Mouse (Mus musculus) kidney, postnatal 0 days (tissue): ENCODE results near the gene Angptl8. TPM values are rescaled to one million over a fixed set of nuclear protein-coding genes. Genes with fewer than 3 reads are reported as not detected.
"Not testable (repeated sequence)": the region's sequence is repeated elsewhere in the genome, so short reads cannot be mapped to it uniquely, and the experiment has no call there.

ENCODE experiments used
- ATAC-seq: fragments of 200-750 bp; cut with Nextera tagmentation; replicated peaks from 2 replicates; pipeline ENCODE4 v1.8.0; 2017; ENCODE audit warnings: low read depth, moderate number of reproducible peaks, moderate TSS enrichment, moderate library complexity; ENCODE audit not compliant: low FRiP score
- DNase-seq: peaks from one replicate; pipeline ENCODE4 v3.0.0-alpha.2; 2016; ENCODE audit warnings: low spot score
- H3K27ac ChIP-seq: fragments of 300-500 bp; sonication (generic); 2 replicates; pipeline ENCODE4 v1.5.1; 2014; ENCODE audit warnings: mild to moderate bottlenecking
- H3K27me3 ChIP-seq: fragments of 300-500 bp; sonication (generic); 2 replicates; pipeline ENCODE4 v1.6.1; 2014; ENCODE audit warnings: low read length, mixed read lengths; ENCODE audit not compliant: insufficient read depth
- H3K36me3 ChIP-seq: fragments of 300-500 bp; sonication (generic); 2 replicates; pipeline ENCODE4 v1.6.1; 2014; ENCODE audit warnings: low read length, mixed read lengths; ENCODE audit not compliant: insufficient read depth
- H3K4me1 ChIP-seq: fragments of 300-500 bp; sonication (generic); replicated peaks from 2 replicates; pipeline ENCODE4 v1.6.1; 2014; ENCODE audit warnings: antibody characterized with exemption, low read length, mixed read lengths; ENCODE audit not compliant: insufficient read depth
- H3K4me2 ChIP-seq: fragments of 300-500 bp; sonication (generic); 2 replicates; pipeline ENCODE4 v1.6.1; 2014; ENCODE audit warnings: mild to moderate bottlenecking, low read length, moderate library complexity, mixed read lengths
- H3K4me3 ChIP-seq: fragments of 300-500 bp; sonication (generic); replicated peaks from 2 replicates; pipeline ENCODE4 v1.5.1; 2014; ENCODE audit warnings: low read depth, low read length
- H3K9ac ChIP-seq: fragments of 300-500 bp; sonication (generic); 2 replicates; pipeline ENCODE4 v1.6.1; 2014; ENCODE audit warnings: low read depth, low read length
- H3K9me3 ChIP-seq: fragments of 300-500 bp; sonication (generic); replicated peaks from 2 replicates; pipeline ENCODE4 v1.6.1; 2016; ENCODE audit warnings: low read length, inconsistent platforms, mixed read lengths
- CTCF ChIP-seq: IDR thresholded peaks from 2 replicates; pipeline ENCODE4 v1.5.1; 2016; ENCODE audit warnings: antibody characterized with exemption, low read depth, mild to moderate bottlenecking, moderate library complexity
- WGBS: fragments of 180-500 bp; shearing (Covaris S2); extraction: QIAGEN DNeasy Blood & Tissue Kit; methylation state at CpG from one replicate; pipeline ENCODE4 v1.1.7; 2014; 5-methylcytosine and 5-hydroxymethylcytosine counted together
- polyA plus RNA-seq: library from polyadenylated mRNA; unstranded; fragments of >200 nt; fragmentation: Nextera tagmentation; extraction: Ambion mirVana; gene quantifications from 2 replicates; pipeline ENCODE4 v1.2.1, GENCODE M21; 2015

Gene Angptl8
- polyA plus RNA-seq, 1 experiment from 2014 or later = 6.1 TPM

DNA sequence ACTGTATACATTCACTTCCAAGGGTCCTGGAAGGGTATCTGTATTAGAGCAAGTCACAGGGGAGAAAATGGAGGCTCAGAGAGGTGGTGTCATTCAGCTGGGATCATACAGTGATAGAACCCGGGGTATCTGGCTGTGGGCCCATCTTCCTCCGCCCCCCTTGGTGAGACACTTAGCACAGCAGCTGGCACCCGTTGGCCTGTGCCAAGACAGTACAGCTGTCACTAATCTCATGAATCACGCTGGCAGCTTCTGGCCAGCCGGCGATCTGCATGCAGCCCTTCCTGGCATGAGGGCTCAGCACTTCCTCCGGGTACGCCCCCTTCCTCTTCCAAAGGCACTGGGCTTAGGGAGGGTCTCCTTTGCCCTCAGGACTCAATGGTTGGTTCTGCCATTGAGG lies 42.7 kb upstream of the Angptl8 start:
- ATAC-seq = peak; percentile 21
- DNase-seq = peak; percentile 45
- H3K4me2 ChIP-seq = peak overlapping the region; percentile 21
- no peaks in the 10 kb centered on the region for H3K27me3 ChIP-seq
- peaks cover 26% of the 10 kb centered on the region for H3K4me1 ChIP-seq
- peaks cover 36% of the 10 kb centered on the region for H3K36me3 ChIP-seq
- no peaks in the 10 kb centered on the region for H3K9me3 ChIP-seq
- H3K27ac ChIP-seq = no peak overlapping the region
- WGBS = 27% methylated on average over 8 of the region's 8 CpGs
- no peak for TF ChIP-seq CTCF
- no peak overlapping the region for H3K4me3 ChIP-seq
- no peak overlapping the region for H3K9ac ChIP-seq

DNA sequence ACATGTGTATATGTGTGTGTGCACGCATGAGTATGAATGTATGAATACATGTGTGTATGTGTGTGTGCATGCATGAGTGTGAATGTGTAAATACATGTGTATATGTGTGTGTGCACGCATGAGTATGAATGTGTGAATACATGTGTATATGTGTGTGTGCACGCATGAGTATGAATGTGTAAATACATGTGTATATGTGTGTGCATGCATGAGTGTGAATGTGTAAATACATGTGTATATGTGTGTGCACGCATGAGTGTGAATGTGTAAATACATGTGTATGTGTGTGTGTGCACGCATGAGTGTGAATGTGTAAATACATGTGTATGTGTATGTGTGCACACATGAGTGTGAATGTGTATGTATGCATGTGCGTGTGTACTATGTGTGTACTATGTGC lies 41.8 kb upstream of the Angptl8 start:
- not testable (repeated sequence) for H3K27ac ChIP-seq, H3K9me3 ChIP-seq, H3K27me3 ChIP-seq, H3K4me2 ChIP-seq, DNase-seq, ATAC-seq, H3K9ac ChIP-seq, H3K4me3 ChIP-seq
- Histone ChIP-seq H3K36me3 (peaks cover 32% of the 10 kb centered on the region), H3K4me1 (peaks cover 26% of the 10 kb centered on the region)
- WGBS = 98% methylated on average over 6 of the region's 6 CpGs

DNA sequence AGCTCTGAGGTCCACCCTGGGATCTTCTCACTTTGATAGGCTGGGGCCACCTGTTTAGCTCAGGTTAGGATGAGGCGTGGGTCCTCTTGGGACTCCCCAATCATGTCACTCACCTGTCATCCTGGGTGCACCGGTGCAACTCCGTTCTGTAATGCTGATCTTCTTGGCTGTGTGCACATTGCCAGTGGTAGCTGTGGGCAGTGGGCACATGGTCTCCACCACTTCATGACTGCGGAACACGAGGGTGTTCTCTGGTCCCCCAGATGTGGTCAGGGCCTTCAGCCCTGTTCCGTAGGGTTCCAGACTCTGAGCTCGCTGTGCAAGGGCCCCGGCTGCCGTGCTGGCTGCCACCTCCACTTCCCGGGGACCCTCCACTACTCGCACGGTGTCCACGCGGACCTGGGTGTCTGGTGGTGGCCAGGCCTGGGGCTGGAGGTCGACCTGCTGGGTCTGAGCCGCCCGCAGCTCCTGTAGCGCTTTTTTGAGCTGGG lies 40.9 kb upstream of the Angptl8 start:
- no peak for TF ChIP-seq CTCF
- 92% methylated on average over 18 of the region's 18 CpGs for WGBS
- H3K4me1 ChIP-seq = peaks cover 26% of the 10 kb centered on the region
- H3K36me3 ChIP-seq = peaks cover 27% of the 10 kb centered on the region
- no peak overlapping the region for H3K9ac ChIP-seq
- DNase-seq (no peak), ATAC-seq (no peak)
- no peak overlapping the region for H3K27ac ChIP-seq
- no peak overlapping the region for H3K4me3 ChIP-seq
- H3K27me3 ChIP-seq = no peaks in the 10 kb centered on the region
- H3K4me2 ChIP-seq = no peak overlapping the region
- H3K9me3 ChIP-seq = no peaks in the 10 kb centered on the region

DNA sequence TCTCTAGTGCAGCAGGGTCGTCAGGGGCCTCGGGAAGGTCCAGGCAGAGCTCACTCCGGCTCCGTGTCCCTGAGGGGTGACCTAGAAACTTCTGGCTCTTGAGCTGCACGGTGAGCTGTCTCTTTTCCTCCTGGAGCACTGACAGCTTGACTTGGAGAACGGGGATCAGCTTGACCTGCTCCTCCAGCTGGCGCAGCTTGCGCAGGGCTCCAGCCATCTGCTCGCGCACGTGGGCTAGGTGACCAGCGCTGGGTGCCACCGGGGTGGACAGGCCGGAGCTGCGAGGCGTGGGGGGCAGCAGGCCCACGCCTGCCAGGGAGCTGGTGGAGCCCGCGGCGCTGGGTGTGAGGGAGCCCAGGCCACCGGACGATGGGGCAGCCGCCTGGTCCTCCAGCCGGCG lies 40.4 kb upstream of the Angptl8 start:
- no peaks in the 10 kb centered on the region for H3K27me3 ChIP-seq
- no peak overlapping the region for H3K27ac ChIP-seq
- no peak for TF ChIP-seq CTCF
- peaks cover 26% of the 10 kb centered on the region for H3K4me1 ChIP-seq
- DNase-seq = no peak
- no peak for ATAC-seq
- no peak overlapping the region for H3K4me3 ChIP-seq
- WGBS = 96% methylated on average over 25 of the region's 25 CpGs
- H3K9me3 ChIP-seq = no peaks in the 10 kb centered on the region
- no peak overlapping the region for H3K9ac ChIP-seq
- H3K36me3 ChIP-seq = peaks cover 25% of the 10 kb centered on the region
- no peak overlapping the region for H3K4me2 ChIP-seq

DNA sequence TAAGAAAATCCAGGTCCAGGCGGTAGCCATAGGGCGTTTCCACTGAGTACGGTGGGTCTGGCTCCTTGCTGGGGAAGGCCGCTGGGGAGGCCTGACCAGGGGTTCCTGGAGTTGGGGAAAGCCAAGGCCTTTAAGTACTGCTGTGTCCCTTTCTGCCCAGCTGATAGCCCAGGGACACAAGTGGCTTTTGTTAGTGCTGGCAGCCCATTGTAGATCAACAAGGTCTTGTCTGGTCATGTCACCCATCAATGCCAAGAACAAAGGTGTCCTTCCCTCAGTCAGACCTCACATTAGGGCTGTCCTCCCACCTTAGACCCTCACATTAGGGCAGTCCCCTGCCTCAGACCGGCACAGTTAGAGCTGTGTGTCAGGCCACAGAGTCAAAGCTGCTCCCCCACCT lies 39.7 kb upstream of the Angptl8 start:
- Histone ChIP-seq H3K27me3 (no peaks in the 10 kb centered on the region), H3K9ac (no peak overlapping the region), H3K9me3 (no peaks in the 10 kb centered on the region), H3K4me3 (no peak overlapping the region), H3K36me3 (peaks cover 25% of the 10 kb centered on the region), H3K4me1 (peaks cover 22% of the 10 kb centered on the region), H3K4me2 (peak overlapping the region; percentile 69), H3K27ac (no peak overlapping the region)
- no peak for DNase-seq
- WGBS = 77% methylated on average over 5 of the region's 5 CpGs
- ATAC-seq = no peak
- no peak for TF ChIP-seq CTCF

DNA sequence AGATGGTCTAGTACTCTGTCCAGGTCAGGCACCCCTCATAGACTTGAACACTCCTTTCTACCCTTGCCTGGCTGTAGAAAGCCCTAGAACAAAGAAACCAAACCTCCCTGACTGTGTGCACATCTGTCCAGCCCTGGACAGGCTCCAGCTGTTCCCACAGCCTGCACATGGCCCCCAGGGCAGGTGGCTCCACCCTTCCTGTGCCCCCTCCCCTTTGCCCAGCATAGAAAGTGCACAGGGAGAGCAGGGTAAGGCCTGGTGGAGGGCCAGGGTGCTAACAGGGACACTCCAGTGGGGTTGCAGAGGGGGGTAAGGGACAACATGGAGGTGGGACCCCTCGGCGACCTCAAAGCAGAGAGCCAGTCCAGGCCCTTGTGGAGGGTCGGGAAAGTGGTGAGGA lies 39.1 kb upstream of the Angptl8 start:
- Histone ChIP-seq H3K9ac (peak overlapping the region; percentile 40; the same call in 1 of the 2 replicates), H3K36me3 (peaks cover 25% of the 10 kb centered on the region), H3K4me2 (peak overlapping the region; percentile 69), H3K4me3 (peak overlapping the region; percentile 18; the same call in 1 of the 2 replicates), H3K27me3 (no peaks in the 10 kb centered on the region), H3K4me1 (peaks cover 22% of the 10 kb centered on the region), H3K27ac (peak overlapping the region; percentile 63), H3K9me3 (no peaks in the 10 kb centered on the region)
- peak; percentile 33 for DNase-seq
- TF ChIP-seq CTCF = no peak
- 44% methylated on average over 3 of the region's 3 CpGs for WGBS
- no peak for ATAC-seq

DNA sequence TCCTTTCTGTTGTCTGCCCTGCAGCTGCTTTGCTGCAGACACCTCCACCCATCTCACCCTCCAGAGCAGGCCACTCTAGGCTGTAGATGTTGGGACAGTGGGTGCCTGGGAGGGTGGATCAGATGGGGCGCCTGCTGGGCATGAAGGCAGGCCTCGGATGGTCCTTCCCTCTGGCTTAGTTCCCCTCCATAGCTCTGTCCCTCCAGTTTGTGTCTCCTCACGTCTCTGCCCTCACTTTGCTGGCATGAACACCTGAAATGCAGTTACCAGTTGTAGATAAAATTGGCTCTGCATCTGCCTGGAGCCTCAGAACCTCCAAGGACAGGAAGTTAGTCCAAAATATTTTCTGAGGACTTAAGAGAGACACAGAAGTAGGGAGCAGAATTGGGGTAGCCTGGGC lies 38.4 kb upstream of the Angptl8 start:
- Histone ChIP-seq H3K9ac (0 out of 2 replicates have a peak overlapping the region, but pooled peaks have one; percentile 40), H3K9me3 (no peaks in the 10 kb centered on the region), H3K4me1 (peaks cover 22% of the 10 kb centered on the region), H3K4me2 (peak overlapping the region; percentile 69), H3K4me3 (peak overlapping the region; percentile 76; the same call in 1 of the 2 replicates), H3K27me3 (no peaks in the 10 kb centered on the region), H3K36me3 (peaks cover 25% of the 10 kb centered on the region), H3K27ac (no peak overlapping the region)
- no peak for TF ChIP-seq CTCF
- ATAC-seq = no peak
- no peak for DNase-seq
- 59% methylated on average over 3 of the region's 3 CpGs for WGBS
